Mouse (Mus musculus): ENCODE data around the gene Sec1.

Sec1 gene

DNA sequence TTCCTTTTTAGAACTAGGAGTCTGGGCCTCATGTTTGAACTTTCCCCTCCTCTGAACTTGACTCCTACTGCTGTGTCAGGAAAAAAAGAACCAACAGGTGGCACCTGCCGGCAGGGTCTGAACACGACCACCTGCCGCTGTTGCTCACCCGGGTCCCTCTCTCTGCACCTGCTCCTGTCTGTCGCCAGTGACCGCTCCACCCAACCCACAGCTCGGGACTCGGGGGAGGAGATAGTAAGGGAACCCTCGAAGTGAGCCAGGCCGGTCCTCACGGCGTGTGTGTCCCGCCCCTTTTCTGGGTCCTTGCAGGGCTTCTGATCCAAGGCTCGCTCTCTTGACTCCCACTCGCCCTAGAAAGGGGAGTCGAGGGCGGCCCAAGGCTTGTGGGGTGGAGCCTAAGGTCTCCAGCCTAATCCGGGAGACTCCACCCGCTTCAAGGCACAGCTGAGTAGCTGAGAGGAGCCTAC, 54.6 kb downstream of the Sec1 start, which contains the start of gene Mamstr:
Mamstr (plus strand) TSS at position 417 of the 467 bp plus-strand sequence.
- DNase-seq = no peak

DNA sequence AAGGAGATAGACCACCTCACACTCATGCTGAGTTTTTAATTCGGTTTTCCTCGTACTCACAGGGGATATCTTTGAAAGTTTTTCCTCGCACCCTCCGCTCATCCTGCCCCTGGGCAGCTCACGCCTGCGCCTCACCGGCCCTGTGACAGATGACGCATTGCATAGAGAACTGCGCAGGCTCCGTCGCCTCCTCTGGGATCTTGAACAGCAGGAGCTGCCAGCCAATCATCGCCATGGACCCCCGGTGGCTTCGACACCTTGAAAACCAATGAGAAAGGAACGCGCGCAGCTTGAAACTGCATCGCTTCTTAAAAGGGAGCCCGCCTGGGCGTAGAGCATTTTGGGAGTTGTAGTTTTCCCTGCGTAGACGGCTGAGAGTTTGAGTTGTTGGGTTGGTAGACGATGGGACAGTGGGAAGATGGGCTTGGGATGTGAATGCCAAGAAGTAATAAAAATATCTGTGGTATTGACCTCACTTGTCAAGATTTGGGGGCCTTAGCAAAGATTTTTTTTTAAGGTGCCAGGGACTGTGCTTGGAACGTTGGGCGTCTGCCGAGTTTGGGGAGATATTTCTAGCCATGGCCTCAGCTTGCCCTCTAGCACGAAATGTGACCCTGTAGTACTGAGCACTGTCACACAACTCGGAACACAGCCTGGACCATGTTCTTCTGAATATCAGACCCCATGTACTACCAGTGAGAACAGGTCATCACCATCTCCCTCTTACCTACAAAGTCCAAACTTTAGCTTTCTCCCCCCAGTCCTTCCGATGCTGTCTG, 55.4 kb downstream of the Sec1 start:
- peak; percentile 91 to 93 for DNase-seq

DNA sequence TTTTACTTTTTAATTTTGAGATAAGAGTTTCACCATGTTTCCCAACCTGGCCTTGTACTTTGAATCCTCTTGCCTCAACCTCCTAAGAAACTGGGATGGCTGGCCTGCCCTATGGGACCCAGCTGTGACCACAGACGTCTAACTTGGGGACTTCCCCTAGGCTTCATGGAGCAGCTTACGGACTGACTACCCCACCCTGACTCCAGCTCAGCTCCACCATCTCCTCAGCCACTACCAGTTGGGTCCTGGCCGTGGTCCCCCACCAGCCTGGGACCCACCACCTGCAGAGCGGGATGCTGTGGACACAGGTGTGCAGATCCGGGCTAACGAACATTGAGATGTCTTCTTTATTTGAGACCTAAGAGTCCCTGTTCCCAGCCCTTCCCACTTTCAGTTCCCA, 56.5 kb downstream of the Sec1 start:
- DNase-seq = no peak

DNA sequence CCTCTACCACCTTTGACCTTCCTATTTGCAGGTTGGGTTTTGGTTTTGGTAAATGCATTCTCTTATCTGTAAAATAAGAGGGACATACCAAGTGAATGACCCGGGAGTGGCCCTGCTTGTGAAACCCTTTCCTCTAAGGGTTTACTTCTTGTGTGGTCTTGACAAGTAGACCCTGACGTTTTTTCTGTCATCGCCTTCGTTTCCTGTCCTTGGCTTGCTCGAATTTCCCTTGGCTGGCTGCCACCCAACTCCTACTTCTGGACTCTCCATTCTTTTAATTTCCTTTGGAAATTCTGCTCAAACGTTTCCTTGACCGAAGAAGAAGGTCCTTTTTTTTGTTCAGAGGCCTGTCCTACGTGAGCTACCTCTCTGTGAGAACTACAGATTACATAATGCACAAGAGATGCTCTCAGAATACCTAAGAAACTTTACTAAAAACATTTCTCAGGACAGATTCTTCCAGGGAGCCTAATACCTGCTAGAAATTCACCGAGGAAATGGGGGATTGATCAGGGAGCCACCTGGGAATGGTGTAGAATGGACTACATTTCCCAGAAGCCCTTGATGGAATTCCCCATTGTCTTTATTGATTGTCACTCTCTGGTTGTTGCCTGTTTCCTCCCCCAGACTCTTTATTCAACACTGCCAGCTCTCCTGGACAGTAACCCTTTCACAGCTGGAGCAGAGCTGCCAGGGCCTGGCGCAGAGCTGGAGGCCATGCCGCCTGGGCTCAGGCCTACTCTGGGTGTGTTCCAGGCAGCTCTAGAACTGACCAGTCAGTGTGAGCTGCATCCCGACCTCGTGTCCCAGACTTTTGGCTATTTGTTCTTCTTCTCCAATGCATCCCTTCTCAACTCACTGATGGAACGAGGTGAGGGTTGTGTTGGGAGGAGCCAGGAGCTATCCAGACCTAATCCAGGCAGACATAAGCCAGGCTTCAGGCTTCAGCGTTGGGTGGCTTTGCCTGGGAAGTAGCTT, 58.2 kb downstream of the Sec1 start:
- DNase-seq = peak; percentile 36 to 62

DNA sequence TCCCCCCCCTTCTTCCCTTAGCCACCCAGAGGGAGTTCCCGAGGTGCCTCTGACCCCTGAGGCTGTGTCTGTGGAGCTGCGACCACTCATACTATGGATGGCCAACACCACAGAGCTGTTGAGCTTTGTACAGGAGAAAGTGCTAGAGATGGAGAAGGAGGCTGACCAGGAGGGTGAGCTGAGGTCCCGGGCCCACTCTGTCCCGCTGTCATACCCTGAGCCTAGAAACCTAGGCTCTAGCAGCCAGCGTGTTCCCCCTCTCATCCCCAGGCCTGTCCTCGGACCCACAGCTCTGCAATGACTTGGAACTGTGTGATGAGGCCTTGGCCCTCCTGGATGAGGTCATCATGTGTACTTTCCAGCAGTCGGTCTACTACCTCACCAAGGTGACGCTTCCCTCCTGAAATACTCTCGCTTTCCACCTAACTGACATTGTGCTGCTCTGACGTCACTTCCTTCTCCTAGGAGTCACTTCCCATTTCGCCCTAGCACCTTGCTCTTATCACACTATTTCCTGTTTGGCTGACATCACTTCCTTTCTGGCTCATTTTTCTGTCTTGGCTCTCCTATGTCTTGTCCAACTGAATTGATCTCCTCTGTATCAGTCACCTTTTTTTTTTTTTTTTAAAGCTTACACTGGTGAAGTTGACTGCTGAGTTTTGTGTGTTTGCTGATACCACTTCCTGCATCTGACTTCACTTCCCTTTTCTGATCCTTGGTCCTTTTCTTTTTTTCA, 59.1 kb downstream of the Sec1 start:
- peak; percentile 34 to 70 for DNase-seq

DNA sequence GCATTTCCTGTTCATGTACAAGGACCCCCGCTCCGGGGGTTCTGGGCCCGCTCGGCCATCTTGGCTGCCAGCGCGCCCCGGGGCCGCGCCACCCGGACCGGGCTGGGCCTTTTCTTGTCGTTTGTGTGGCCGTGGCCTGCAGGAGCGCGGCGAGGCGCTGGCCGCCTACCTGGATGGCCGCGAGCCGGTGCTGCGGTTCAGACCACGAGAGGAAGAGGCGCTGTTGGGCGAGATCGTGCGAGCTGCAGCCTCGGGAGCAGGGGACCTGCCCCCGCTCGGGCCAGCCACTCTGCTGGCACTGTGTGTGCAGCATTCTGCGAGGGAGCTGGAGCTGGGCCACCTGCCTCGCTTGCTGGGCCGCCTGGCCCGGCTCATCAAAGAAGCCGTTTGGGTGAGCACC, 61.7 kb downstream of the Sec1 start:
- peak; percentile 28 to 54 for DNase-seq

DNA sequence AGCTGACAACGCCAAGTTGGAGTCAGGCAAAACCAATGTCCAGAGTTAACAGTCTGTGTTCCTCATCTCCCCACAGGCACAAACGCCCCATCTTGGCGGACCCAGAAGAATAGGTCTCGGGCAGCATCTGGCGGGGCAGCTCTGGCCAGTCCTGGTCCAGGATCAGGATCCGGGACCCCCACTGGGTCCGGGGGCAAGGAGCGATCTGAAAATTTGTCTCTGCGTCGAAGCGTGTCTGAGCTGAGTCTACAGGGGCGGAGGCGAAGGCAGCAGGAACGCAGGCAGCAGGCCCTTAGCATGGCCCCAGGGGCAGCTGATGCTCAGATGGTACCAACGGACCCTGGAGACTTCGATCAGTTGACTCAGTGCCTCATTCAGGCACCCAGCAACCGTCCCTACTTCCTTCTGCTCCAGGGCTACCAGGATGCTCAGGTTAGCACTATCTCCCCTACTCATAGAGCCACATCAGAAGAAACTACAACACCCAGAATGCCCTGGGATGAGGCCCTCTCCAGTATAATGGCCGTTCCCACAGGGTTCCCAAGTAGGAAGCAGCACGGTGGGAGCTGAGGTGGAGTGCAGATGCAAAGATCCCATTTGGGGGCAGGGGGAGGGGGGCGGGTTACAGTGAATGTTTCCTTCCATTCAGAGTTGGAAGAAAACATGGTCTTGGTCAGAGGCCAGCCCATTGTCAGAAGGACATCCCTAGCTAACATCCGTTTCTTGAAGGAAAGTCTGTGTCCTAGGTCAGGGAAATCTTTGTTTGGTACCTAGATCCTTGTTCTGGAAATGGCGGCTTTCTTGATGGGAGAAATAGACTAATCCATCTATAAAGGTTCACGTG, 63.9 kb downstream of the Sec1 start:
- peak in 1 of 2 experiments; percentile 40 for DNase-seq

DNA sequence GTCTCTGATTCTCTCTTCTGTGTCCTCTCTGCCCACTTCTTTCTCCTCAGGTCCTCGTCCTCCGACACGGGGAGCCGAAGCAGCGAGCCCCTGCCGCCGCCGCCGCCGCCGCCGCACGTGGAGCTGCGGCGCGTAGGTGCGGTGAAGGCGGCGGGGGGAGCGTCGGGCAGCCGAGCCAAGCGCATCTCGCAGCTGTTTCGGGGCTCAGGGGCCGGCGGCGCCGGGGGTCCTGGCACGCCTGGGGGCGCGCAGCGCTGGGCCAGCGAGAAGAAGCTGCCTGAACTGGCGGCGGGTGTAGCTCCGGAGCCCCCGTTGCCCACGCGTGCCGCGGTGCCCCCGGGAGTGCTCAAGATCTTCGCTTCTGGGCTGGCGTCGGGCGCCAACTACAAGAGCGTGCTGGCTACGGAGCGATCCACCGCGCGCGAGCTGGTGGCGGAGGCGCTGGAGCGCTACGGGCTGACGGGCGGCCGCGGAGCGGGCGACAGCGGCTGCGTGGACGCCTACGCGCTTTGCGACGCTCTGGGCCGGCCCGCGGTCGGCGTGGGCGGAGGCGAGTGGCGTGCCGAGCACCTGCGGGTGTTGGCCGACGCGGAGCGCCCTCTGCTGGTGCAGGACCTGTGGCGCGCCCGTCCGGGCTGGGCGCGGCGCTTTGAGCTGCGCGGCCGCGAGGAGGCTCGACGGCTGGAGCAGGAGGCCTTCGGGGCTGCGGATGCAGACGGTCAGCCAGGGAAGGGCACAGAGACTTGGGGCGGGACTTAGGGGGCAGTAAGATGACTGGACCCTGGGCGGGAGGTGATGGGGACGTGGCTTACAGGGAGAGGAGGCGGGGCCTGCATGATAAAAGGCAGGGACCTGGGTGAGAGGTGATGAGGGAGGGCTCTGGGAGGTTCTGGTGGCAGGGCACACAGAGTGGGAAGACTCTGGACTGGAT, 65.6 kb downstream of the Sec1 start:
- peak; percentile 87 to 91 for DNase-seq

All from lung, adult 18-20 months (tissue).